In genomic region chr2:124932566-124932965, GRCm38 (mm10) we compare ENCODE assay signal across 30 mouse cellular contexts.
DNase-seq lines count a peak whose midpoint lies in the region; ATAC-seq lines count a peak whose summit lies in the region.
"Had no signal": no experiment of that assay in that cellular context is flagged by ENCODE, and none has a peak within 500 bp of the region (broad histone marks: within the 10 kb centered on the region; RNA-seq: fewer than 3 reads in every experiment).

No protein-coding gene starts in this region.

- no peaks in the 10 kb centered on the region for H3K9me3 ChIP-seq in midbrain, embryonic 10.5 days (replicated peaks)
- H3K9me3 ChIP-seq in midbrain, embryonic 14.5 days (ENCODE audit: control insufficient read depth, low read length) = no peaks in the 10 kb centered on the region
- H3K9me3 ChIP-seq: embryonic facial prominence, embryonic 13.5 days; lung, embryonic 15.5 days; midbrain, embryonic 13.5 days; neural tube, embryonic 15.5 days; stomach, embryonic 15.5 days had no signal

- WGBS in midbrain, embryonic 10.5 days = 61% methylated on average over 6 of the region's 6 CpGs
- 63% methylated on average over 6 of the region's 6 CpGs for WGBS in midbrain, embryonic 14.5 days

- no peak overlapping the region for H3K4me2 ChIP-seq in midbrain, embryonic 14.5 days (ENCODE audit: low read length)
- H3K4me2 ChIP-seq: embryonic facial prominence, embryonic 13.5 days; limb, embryonic 13.5 days; liver, embryonic 11.5 days; lung, embryonic 15.5 days; midbrain, embryonic 13.5 days; neural tube, embryonic 15.5 days; stomach, embryonic 15.5 days had no signal

- peak; percentile 10 for DNase-seq in left cerebral cortex, postnatal 4 days
- DNase-seq in left cerebral cortex, adult 11 months (ENCODE audit: low spot score) = no peak
- peak; percentile 48 to 52 for DNase-seq in cerebellum, adult 18-20 months
- DNase-seq in cerebellum, postnatal 10 days = peak; percentile 19 to 50
- no peak for DNase-seq in midbrain, embryonic 10.5 days (ENCODE audit: low spot score)
- DNase-seq in midbrain, embryonic 14.5 days = no peak
- DNase-seq: adrenal gland, adult 8-10 months; gastrocnemius, postnatal 10 days; heart, postnatal 14 days; kidney, adult 8-10 months; kidney, postnatal 4 days; layer of hippocampus, postnatal 36 days; lung, postnatal 36 days; retina, postnatal 1 day; right cerebral cortex, postnatal 14 days; thymus, postnatal 14 days had no signal

- no peak for ATAC-seq in megakaryocyte progenitor cell, adult 5-6 weeks (replicated peaks; ENCODE audit: poor library complexity)
- ATAC-seq in midbrain, embryonic 14.5 days (ENCODE audit: low FRiP score, low TSS enrichment) = no peak
- ATAC-seq: CD4-positive, CD25-positive, alpha-beta regulatory T cell, adult 4 months; forebrain, embryonic 16.5 days; intestine, embryonic 16.5 days; midbrain, embryonic 13.5 days had no signal

- H3K4me3 ChIP-seq in midbrain, embryonic 10.5 days = no peak overlapping the region
- H3K4me3 ChIP-seq in midbrain, embryonic 14.5 days (replicated peaks; ENCODE audit: low read depth, low read length) = no peak overlapping the region
- H3K4me3 ChIP-seq: embryonic facial prominence, embryonic 13.5 days; forebrain, embryonic 10.5 days; limb, embryonic 13.5 days; lung, embryonic 15.5 days; megakaryocyte, embryonic 14.5 days; midbrain, embryonic 13.5 days; neural tube, embryonic 15.5 days; stomach, embryonic 15.5 days had no signal

- peaks cover 15% of the 10 kb centered on the region; the same call in 1 of the 2 replicates for H3K27me3 ChIP-seq in midbrain, embryonic 10.5 days (ENCODE audit: low read depth, poor library complexity, severe bottlenecking)
- H3K27me3 ChIP-seq in midbrain, embryonic 14.5 days (ENCODE audit: control insufficient read depth, insufficient read depth, low read length) = no peaks in the 10 kb centered on the region
- H3K27me3 ChIP-seq: limb, embryonic 13.5 days; lung, embryonic 15.5 days; megakaryocyte, embryonic 14.5 days; neural tube, embryonic 15.5 days; stomach, embryonic 15.5 days had no signal

- no peak overlapping the region for H3K9ac ChIP-seq in midbrain, embryonic 14.5 days (replicated peaks; ENCODE audit: low read length)
- H3K9ac ChIP-seq: embryonic facial prominence, embryonic 13.5 days; limb, embryonic 13.5 days; lung, embryonic 15.5 days; midbrain, embryonic 13.5 days; neural tube, embryonic 15.5 days; stomach, embryonic 15.5 days had no signal

- H3K36me3 ChIP-seq in midbrain, embryonic 10.5 days = no peaks in the 10 kb centered on the region
- H3K36me3 ChIP-seq in midbrain, embryonic 14.5 days (ENCODE audit: control insufficient read depth, insufficient read depth, low read length) = no peaks in the 10 kb centered on the region
- H3K36me3 ChIP-seq: embryonic facial prominence, embryonic 13.5 days; forebrain, embryonic 10.5 days; limb, embryonic 13.5 days; lung, embryonic 15.5 days; midbrain, embryonic 13.5 days; neural tube, embryonic 15.5 days; stomach, embryonic 15.5 days had no signal

- intact Hi-C loops in left cerebral cortex, postnatal 4 days (cut with DNase I) = loop anchor here (10.0 kb wide), 1 partner anchor 252 kb away; no protein-coding TSS in a partner anchor

- H3K27ac ChIP-seq in midbrain, embryonic 10.5 days (replicated peaks) = no peak overlapping the region
- H3K27ac ChIP-seq in midbrain, embryonic 14.5 days (replicated peaks; ENCODE audit: low read depth, low read length) = no peak overlapping the region
- H3K27ac ChIP-seq: embryonic facial prominence, embryonic 13.5 days; forebrain, embryonic 10.5 days; kidney, postnatal 0 days; limb, embryonic 13.5 days; lung, embryonic 15.5 days; midbrain, embryonic 13.5 days; neural tube, embryonic 15.5 days; stomach, embryonic 15.5 days had no signal

- peaks cover 11% of the 10 kb centered on the region for H3K4me1 ChIP-seq in midbrain, embryonic 10.5 days
- no peaks in the 10 kb centered on the region for H3K4me1 ChIP-seq in midbrain, embryonic 14.5 days (ENCODE audit: control insufficient read depth, insufficient read depth, low read length)
- H3K4me1 ChIP-seq: embryonic facial prominence, embryonic 13.5 days; lung, embryonic 15.5 days; neural tube, embryonic 15.5 days; stomach, embryonic 15.5 days had no signal

Comparison
In these comparisons a context has a peak if more than half of its experiments do, and no peak if none do; other contexts are left out.
1. DNase-seq: peak in left cerebral cortex, postnatal 4 days (single experiment), cerebellum, adult 18-20 months (2 of 2) and cerebellum, postnatal 10 days (2 of 2); none in left cerebral cortex, adult 11 months (single experiment), midbrain, embryonic 10.5 days (single experiment) and midbrain, embryonic 14.5 days (single experiment).